Mouse (Mus musculus) bone marrow macrophage, adult 2 months (primary cell): Measurements from ENCODE around the gene BC107364.
"Not testable (repeated sequence)": the region's sequence is repeated elsewhere in the genome, so short reads cannot be mapped to it uniquely, and the experiment has no call there.

Experiments used
- CTCF ChIP-seq: IDR thresholded peaks from 2 replicates; pipeline ENCODE4 v1.5.1; 2012; ENCODE audit warnings: low read depth, mild to moderate bottlenecking, low read length, moderate library complexity
- POLR2A ChIP-seq: IDR thresholded peaks from 2 replicates; pipeline ENCODE4 v1.6.1; 2012; ENCODE audit warnings: mild to moderate bottlenecking, low read depth, low read length, borderline replicate concordance

DNA sequence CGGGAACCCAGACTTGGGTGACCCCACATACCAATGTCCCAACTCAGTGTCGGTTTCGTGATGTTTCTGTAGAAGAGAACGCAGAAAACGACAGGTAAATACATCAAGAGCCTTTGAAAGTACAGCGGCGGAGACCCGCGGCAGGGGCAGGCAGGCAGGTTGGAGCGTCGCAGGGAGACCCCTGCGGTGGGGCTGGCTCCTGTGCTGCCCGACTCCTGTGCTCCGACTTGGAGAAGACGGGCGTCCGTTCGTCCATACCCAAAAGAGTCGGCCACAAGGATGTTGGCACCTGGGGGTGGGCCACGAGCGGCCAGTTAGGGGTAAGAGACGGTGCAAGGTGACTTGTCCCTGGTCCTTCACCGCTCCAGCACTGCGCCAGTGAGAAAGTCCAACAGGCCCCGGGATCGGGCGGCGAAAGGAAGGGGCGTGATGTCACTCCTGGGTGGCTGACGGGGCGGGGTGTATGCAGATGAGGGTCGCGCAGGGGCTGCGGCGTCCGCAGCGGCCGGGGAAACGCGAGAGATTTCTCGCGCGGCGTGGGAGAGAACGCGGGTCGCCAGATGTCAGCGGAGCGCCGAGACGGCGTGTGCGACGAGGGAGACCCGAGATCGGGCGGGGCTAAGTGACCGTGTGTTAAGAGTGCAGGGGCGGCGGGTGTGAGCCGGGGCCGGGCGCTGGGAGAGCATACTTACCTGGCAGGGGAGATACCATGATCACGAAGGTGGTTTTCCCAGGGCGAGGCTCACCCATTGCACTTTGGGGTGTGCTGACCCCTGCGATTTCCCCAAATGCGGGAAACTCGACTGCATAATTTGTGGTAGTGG, 2.1 kb downstream of the BC107364 start:
- TF ChIP-seq POLR2A, CTCF: not testable (repeated sequence)
